Mouse (Mus musculus): ENCODE data around the gene Fut2.

GRCm38 (mm10) chr7:45682144-45683126, 16.2 kb upstream of the Fut2 start:
- TF ChIP-seq TAL1 (IDR thresholded peaks at IDR 0.05; ENCODE audit: low read length) (no peak), GATA1 (IDR thresholded peaks at IDR 0.05; ENCODE audit: low read length) (no peak)
